Mouse (Mus musculus) embryo, embryonic 10.5 days (tissue): Measurements from ENCODE around the gene Med13l.

Experiments
- DNase-seq: peaks from one replicate; pipeline ENCODE4 v3.0.0-alpha.2; 2015; ENCODE audit warnings: low spot score

Med13l gene

GRCm38 (mm10) chr5:118556387-118556937 lies 4.0 kb upstream of the Med13l start:
- no peak for DNase-seq

- DNase-seq = peak; percentile 49
Observed at GRCm38 (mm10) chr5:118558841-118559240, 1.6 kb upstream of the Med13l start.

- peak; percentile 91 for DNase-seq
Observed at GRCm38 (mm10) chr5:118559584-118560384, 695 bp upstream of the Med13l start.

GRCm38 (mm10) chr5:118561086-118561987 lies 858 bp downstream of the Med13l start:
- peak; percentile 54 for DNase-seq

- no peak for DNase-seq
Observed at GRCm38 (mm10) chr5:118562206-118562605, 1.7 kb downstream of the Med13l start.

- DNase-seq = peak; percentile 52
Observed at GRCm38 (mm10) chr5:118563590-118563989, 3.1 kb downstream of the Med13l start.

GRCm38 (mm10) chr5:118567395-118567794 lies 6.9 kb downstream of the Med13l start:
- DNase-seq = no peak

- DNase-seq = no peak
Observed at GRCm38 (mm10) chr5:118569017-118569416, 8.5 kb downstream of the Med13l start.

- no peak for DNase-seq
Observed at GRCm38 (mm10) chr5:118569606-118570580, 9.4 kb downstream of the Med13l start.

- DNase-seq = no peak
Observed at GRCm38 (mm10) chr5:118571504-118571903, 11.0 kb downstream of the Med13l start.

GRCm38 (mm10) chr5:118574236-118574635 lies 13.8 kb downstream of the Med13l start:
- DNase-seq = no peak

GRCm38 (mm10) chr5:118574997-118575396 lies 14.5 kb downstream of the Med13l start:
- no peak for DNase-seq

- no peak for DNase-seq
Observed at GRCm38 (mm10) chr5:118575909-118576308, 15.4 kb downstream of the Med13l start.

- DNase-seq = no peak
Observed at GRCm38 (mm10) chr5:118576731-118577130, 16.3 kb downstream of the Med13l start.

GRCm38 (mm10) chr5:118585355-118585754 lies 24.9 kb downstream of the Med13l start:
- DNase-seq = no peak

- peak; percentile 35 for DNase-seq
Observed at GRCm38 (mm10) chr5:118586560-118586959, 26.1 kb downstream of the Med13l start.

- no peak for DNase-seq
Observed at GRCm38 (mm10) chr5:118588381-118588925, 28.0 kb downstream of the Med13l start.

GRCm38 (mm10) chr5:118589186-118589892 lies 28.9 kb downstream of the Med13l start:
- DNase-seq = no peak

GRCm38 (mm10) chr5:118590868-118591267 lies 30.4 kb downstream of the Med13l start:
- no peak for DNase-seq

- DNase-seq = peak; percentile 29
Observed at GRCm38 (mm10) chr5:118591826-118592499, 31.5 kb downstream of the Med13l start.
